Mouse (Mus musculus) monocyte, adult 5-6 weeks (primary cell): ENCODE results near the gene Gbx1. TPM values are rescaled to one million over a fixed set of nuclear protein-coding genes. Genes with fewer than 3 reads are reported as not detected.

Experiments used
- ATAC-seq: fragments of 153-309, 156-312 bp; replicated peaks from 2 replicates; pipeline ENCODE4 v1.8.0; 2017; ENCODE audit warnings: mild to moderate bottlenecking; ENCODE audit not compliant: low TSS enrichment, insufficient number of reproducible peaks, severe bottlenecking, poor library complexity, low FRiP score
- total RNA-seq: library from RNA; stranded (forward); fragments of 200-1000, 200-491, 200-594 nt; gene quantifications from 3 replicates; pipeline ENCODE4 v1.2.3, GENCODE M21; 2017

The Gbx1 gene
- total RNA-seq, 1 experiment from 2014 or later: not detected

GRCm38 (mm10) chr5:24526190-24526888 is 663 bp downstream of the Gbx1 start:
- no peak for ATAC-seq

GRCm38 (mm10) chr5:24525360-24526189 is 1.4 kb downstream of the Gbx1 start:
- no peak for ATAC-seq

GRCm38 (mm10) chr5:24524522-24524921 is 2.5 kb downstream of the Gbx1 start:
- no peak for ATAC-seq

GRCm38 (mm10) chr5:24523806-24524205 is 3.2 kb downstream of the Gbx1 start:
- no peak for ATAC-seq

GRCm38 (mm10) chr5:24521366-24521765 is 5.6 kb downstream of the Gbx1 start:
- ATAC-seq: no peak

- no peak for ATAC-seq
Observed at GRCm38 (mm10) chr5:24512271-24512670, 14.7 kb downstream of the Gbx1 start.

GRCm38 (mm10) chr5:24510635-24511034 is 16.4 kb downstream of the Gbx1 start:
- no peak for ATAC-seq

- ATAC-seq: no peak
Observed at GRCm38 (mm10) chr5:24508406-24508805, 18.6 kb downstream of the Gbx1 start.

- no peak; the same call in 1 of the 2 replicates for ATAC-seq
Observed at GRCm38 (mm10) chr5:24505513-24505912, 21.5 kb downstream of the Gbx1 start.

GRCm38 (mm10) chr5:24502786-24503185 is 24.2 kb downstream of the Gbx1 start:
- ATAC-seq: no peak

GRCm38 (mm10) chr5:24500851-24501250 is 26.2 kb downstream of the Gbx1 start:
- no peak for ATAC-seq

- ATAC-seq: no peak
Observed at GRCm38 (mm10) chr5:24499113-24499512, 27.9 kb downstream of the Gbx1 start.

GRCm38 (mm10) chr5:24497526-24497925 is 29.5 kb downstream of the Gbx1 start:
- ATAC-seq: no peak

- no peak for ATAC-seq
Observed at GRCm38 (mm10) chr5:24496756-24497155, 30.2 kb downstream of the Gbx1 start.

- no peak for ATAC-seq
Observed at GRCm38 (mm10) chr5:24495019-24495418, 32.0 kb downstream of the Gbx1 start.

- ATAC-seq: no peak
Observed at GRCm38 (mm10) chr5:24492546-24493285, 34.3 kb downstream of the Gbx1 start.

- no peak for ATAC-seq
Observed at GRCm38 (mm10) chr5:24490413-24490920, 36.5 kb downstream of the Gbx1 start.

GRCm38 (mm10) chr5:24486738-24487137 is 40.3 kb downstream of the Gbx1 start:
- no peak for ATAC-seq

- ATAC-seq: no peak
Observed at GRCm38 (mm10) chr5:24486097-24486496, 40.9 kb downstream of the Gbx1 start.
